Mouse (Mus musculus) right cerebral cortex, postnatal 14 days (tissue): ENCODE measurements at regions not wholly inside any gene's neighbourhood (a gene's known extent, or its start where the extent isn't known, plus 50 kb on each side); places are given as distances from the start of the nearest gene placed in this dataset.
A peak's percentile ranks its signal among the peaks of the same experiment; 100 is the strongest.

Source experiments
- DNase-seq: peaks from one replicate; pipeline ENCODE4 v3.0.0; 2022

GRCm38 (mm10) chr9:14106371-14106770 lies 168.5 kb upstream of the Sesn3 start:
- no peak for DNase-seq

- no peak for DNase-seq
Observed at GRCm38 (mm10) chr9:14108798-14109197, 166.1 kb upstream of the Sesn3 start.

GRCm38 (mm10) chr9:14109492-14109891 lies 165.4 kb upstream of the Sesn3 start:
- no peak for DNase-seq

- DNase-seq: no peak
Observed at GRCm38 (mm10) chr9:14111713-14112112, 163.2 kb upstream of the Sesn3 start.

GRCm38 (mm10) chr9:14115521-14115920 lies 159.3 kb upstream of the Sesn3 start:
- no peak for DNase-seq

- DNase-seq: no peak
Observed at GRCm38 (mm10) chr9:14116097-14116840, 158.6 kb upstream of the Sesn3 start.

- no peak for DNase-seq
Observed at GRCm38 (mm10) chr9:14133372-14133771, 141.5 kb upstream of the Sesn3 start.

GRCm38 (mm10) chr9:14134894-14135450 lies 139.9 kb upstream of the Sesn3 start:
- no peak for DNase-seq

GRCm38 (mm10) chr9:14141321-14141720 lies 133.5 kb upstream of the Sesn3 start:
- DNase-seq: no peak

- no peak for DNase-seq
Observed at GRCm38 (mm10) chr9:14143988-14144387, 130.9 kb upstream of the Sesn3 start.

GRCm38 (mm10) chr9:14147088-14147487 lies 127.8 kb upstream of the Sesn3 start:
- no peak for DNase-seq

- no peak for DNase-seq
Observed at GRCm38 (mm10) chr9:14147731-14148130, 127.1 kb upstream of the Sesn3 start.

GRCm38 (mm10) chr9:14150288-14150687 lies 124.6 kb upstream of the Sesn3 start:
- no peak for DNase-seq

GRCm38 (mm10) chr9:14156967-14157366 lies 117.9 kb upstream of the Sesn3 start:
- no peak for DNase-seq

GRCm38 (mm10) chr9:14158096-14158837 lies 116.6 kb upstream of the Sesn3 start:
- no peak for DNase-seq

- no peak for DNase-seq
Observed at GRCm38 (mm10) chr9:14160207-14160606, 114.7 kb upstream of the Sesn3 start.

GRCm38 (mm10) chr9:14171589-14172240 lies 103.2 kb upstream of the Sesn3 start:
- DNase-seq: no peak

GRCm38 (mm10) chr9:14173631-14174323 lies 101.1 kb upstream of the Sesn3 start:
- peak; percentile 30 for DNase-seq

- no peak for DNase-seq
Observed at GRCm38 (mm10) chr9:14174324-14175040, 100.4 kb upstream of the Sesn3 start.

GRCm38 (mm10) chr9:14175041-14175881 lies 99.6 kb upstream of the Sesn3 start:
- DNase-seq: no peak

- DNase-seq: no peak
Observed at GRCm38 (mm10) chr9:14179777-14180176, 95.1 kb upstream of the Sesn3 start.
